Mouse (Mus musculus): ENCODE data around the gene Mapre3. TPM values are rescaled to one million over a fixed set of nuclear protein-coding genes. Genes with fewer than 3 reads are reported as not detected.

The Mapre3 gene
- polyA plus RNA-seq, 1 experiment from 2014 or later = 116 TPM

GRCm38 (mm10) chr5:30797482-30797881 is 17.0 kb upstream of the Mapre3 start:
- no peaks in the 10 kb centered on the region for H3K9me3 ChIP-seq
- no peaks in the 10 kb centered on the region for H3K27me3 ChIP-seq
- no peaks in the 10 kb centered on the region for H3K4me1 ChIP-seq (replicated peaks)
- ATAC-seq (ENCODE audit: low read depth) = no peak
- H3K27ac ChIP-seq (replicated peaks) = no peak overlapping the region
- peaks cover 77% of the 10 kb centered on the region for H3K36me3 ChIP-seq
- 81% methylated on average over 7 of the region's 7 CpGs for WGBS
- no peak overlapping the region for H3K4me2 ChIP-seq
- H3K4me3 ChIP-seq = no peak overlapping the region
- H3K9ac ChIP-seq = no peak overlapping the region

- Histone ChIP-seq H3K36me3 (peaks cover 72% of the 10 kb centered on the region), H3K27ac (replicated peaks) (no peak overlapping the region)
Observed at GRCm38 (mm10) chr5:30797982-30798381, 16.5 kb upstream of the Mapre3 start.

GRCm38 (mm10) chr5:30798965-30799364 is 15.5 kb upstream of the Mapre3 start:
- Histone ChIP-seq H3K27ac (replicated peaks) (no peak overlapping the region), H3K27me3 (no peaks in the 10 kb centered on the region), H3K9ac (no peak overlapping the region), H3K9me3 (no peaks in the 10 kb centered on the region), H3K4me2 (no peak overlapping the region), H3K36me3 (peaks cover 62% of the 10 kb centered on the region), H3K4me1 (replicated peaks) (no peaks in the 10 kb centered on the region), H3K4me3 (no peak overlapping the region)
- 84% methylated on average over 6 of the region's 6 CpGs for WGBS
- ATAC-seq (ENCODE audit: low read depth) = no peak

More at GRCm38 (mm10) chr5:30797982-30798381, 16.5 kb upstream of the Mapre3 start:
- Histone ChIP-seq H3K9me3 (no peaks in the 10 kb centered on the region), H3K9ac (no peak overlapping the region), H3K4me1 (replicated peaks) (no peaks in the 10 kb centered on the region), H3K4me3 (no peak overlapping the region), H3K27me3 (no peaks in the 10 kb centered on the region), H3K4me2 (no peak overlapping the region)
- WGBS = 88% methylated on average over 8 of the region's 8 CpGs
- no peak for ATAC-seq (ENCODE audit: low read depth)

- no peak overlapping the region for H3K9ac ChIP-seq
- H3K4me1 ChIP-seq (replicated peaks) = no peaks in the 10 kb centered on the region
- peaks cover 23% of the 10 kb centered on the region for H3K36me3 ChIP-seq
- H3K27ac ChIP-seq (replicated peaks) = no peak overlapping the region
- H3K4me2 ChIP-seq = no peak overlapping the region
- WGBS = 84% methylated on average over 12 of the region's 12 CpGs
- ATAC-seq (ENCODE audit: low read depth) = no peak
- H3K4me3 ChIP-seq = no peak overlapping the region
- no peaks in the 10 kb centered on the region for H3K27me3 ChIP-seq
- H3K9me3 ChIP-seq = no peaks in the 10 kb centered on the region
Observed at GRCm38 (mm10) chr5:30802724-30803467, 11.5 kb upstream of the Mapre3 start.

- Histone ChIP-seq H3K4me1 (replicated peaks) (no peaks in the 10 kb centered on the region), H3K36me3 (no peaks in the 10 kb centered on the region), H3K27ac (replicated peaks) (no peak overlapping the region), H3K9ac (no peak overlapping the region), H3K4me2 (no peak overlapping the region), H3K27me3 (no peaks in the 10 kb centered on the region), H3K9me3 (no peaks in the 10 kb centered on the region), H3K4me3 (no peak overlapping the region)
- WGBS = 18% methylated on average over 3 of the region's 3 CpGs
- ATAC-seq (ENCODE audit: low read depth) = peak; percentile 88
Observed at GRCm38 (mm10) chr5:30806106-30806505, 8.3 kb upstream of the Mapre3 start.

- H3K9me3 ChIP-seq = no peaks in the 10 kb centered on the region
- peak overlapping the region; percentile 94 for H3K27ac ChIP-seq (replicated peaks)
- no peaks in the 10 kb centered on the region for H3K27me3 ChIP-seq
- H3K9ac ChIP-seq = peak overlapping the region; percentile 95
- WGBS = 0% methylated on average over 7 of the region's 7 CpGs
- peak; percentile 11; the same call in 1 of the 2 replicates for ATAC-seq (ENCODE audit: low read depth)
- peak overlapping the region; percentile 79 for H3K4me3 ChIP-seq
- H3K4me2 ChIP-seq = peak overlapping the region; percentile 89
- H3K4me1 ChIP-seq (replicated peaks) = peaks cover 47% of the 10 kb centered on the region
- H3K36me3 ChIP-seq = 0 out of 2 replicates have a peak, but pooled peaks cover 4% of the 10 kb centered on the region
Observed at GRCm38 (mm10) chr5:30815120-30815465, 652 bp downstream of the Mapre3 start.

- ATAC-seq (ENCODE audit: low read depth) = no peak
- Histone ChIP-seq H3K4me1 (replicated peaks) (peaks cover 47% of the 10 kb centered on the region), H3K36me3 (0 out of 2 replicates have a peak, but pooled peaks cover 4% of the 10 kb centered on the region), H3K27ac (replicated peaks) (0 out of 2 replicates have a peak overlapping the region, but pooled peaks have one; percentile 1), H3K4me3 (peak overlapping the region; percentile 79), H3K27me3 (no peaks in the 10 kb centered on the region), H3K4me2 (peak overlapping the region; percentile 89), H3K9me3 (no peaks in the 10 kb centered on the region), H3K9ac (peak overlapping the region; percentile 95)
- WGBS = 72% methylated on average over 8 of the region's 8 CpGs
Observed at GRCm38 (mm10) chr5:30816261-30816791, 1.9 kb downstream of the Mapre3 start.

- Histone ChIP-seq H3K4me2 (no peak overlapping the region), H3K4me3 (no peak overlapping the region), H3K27ac (replicated peaks) (no peak overlapping the region), H3K27me3 (no peaks in the 10 kb centered on the region), H3K9ac (no peak overlapping the region), H3K9me3 (no peaks in the 10 kb centered on the region), H3K4me1 (replicated peaks) (peaks cover 44% of the 10 kb centered on the region), H3K36me3 (0 out of 2 replicates have a peak, but pooled peaks cover 4% of the 10 kb centered on the region)
- no peak for ATAC-seq (ENCODE audit: low read depth)
- 91% methylated on average over 8 of the region's 8 CpGs for WGBS
Observed at GRCm38 (mm10) chr5:30818758-30819309, 4.4 kb downstream of the Mapre3 start.

- Histone ChIP-seq H3K4me1 (replicated peaks) (peaks cover 25% of the 10 kb centered on the region), H3K27me3 (no peaks in the 10 kb centered on the region), H3K27ac (replicated peaks) (no peak overlapping the region), H3K9ac (no peak overlapping the region), H3K36me3 (0 out of 2 replicates have a peak, but pooled peaks cover 4% of the 10 kb centered on the region), H3K9me3 (no peaks in the 10 kb centered on the region), H3K4me3 (no peak overlapping the region), H3K4me2 (no peak overlapping the region)
- no peak for ATAC-seq (ENCODE audit: low read depth)
- WGBS = 86% methylated on average over 5 of the region's 5 CpGs
Observed at GRCm38 (mm10) chr5:30822689-30823088, 8.2 kb downstream of the Mapre3 start.

GRCm38 (mm10) chr5:30823091-30823490 is 8.7 kb downstream of the Mapre3 start:
- no peaks in the 10 kb centered on the region for H3K27me3 ChIP-seq
- H3K36me3 ChIP-seq = 0 out of 2 replicates have a peak, but pooled peaks cover 4% of the 10 kb centered on the region
- no peak overlapping the region for H3K9ac ChIP-seq
- no peak overlapping the region for H3K4me2 ChIP-seq
- no peaks in the 10 kb centered on the region for H3K9me3 ChIP-seq
- ATAC-seq (ENCODE audit: low read depth) = no peak
- H3K4me3 ChIP-seq = no peak overlapping the region
- 89% methylated on average over 3 of the region's 3 CpGs for WGBS
- H3K4me1 ChIP-seq (replicated peaks) = peaks cover 21% of the 10 kb centered on the region
- no peak overlapping the region for H3K27ac ChIP-seq (replicated peaks)

- Histone ChIP-seq H3K9ac (no peak overlapping the region), H3K4me3 (no peak overlapping the region), H3K9me3 (no peaks in the 10 kb centered on the region), H3K4me2 (no peak overlapping the region), H3K27me3 (no peaks in the 10 kb centered on the region), H3K4me1 (replicated peaks) (peaks cover 13% of the 10 kb centered on the region), H3K27ac (replicated peaks) (no peak overlapping the region), H3K36me3 (0 out of 2 replicates have a peak, but pooled peaks cover 4% of the 10 kb centered on the region)
- no peak for ATAC-seq (ENCODE audit: low read depth)
- 70% methylated on average over 11 of the region's 11 CpGs for WGBS
Observed at GRCm38 (mm10) chr5:30824124-30824988, 9.9 kb downstream of the Mapre3 start.

- Histone ChIP-seq H3K4me2 (no peak overlapping the region), H3K27me3 (no peaks in the 10 kb centered on the region), H3K4me1 (replicated peaks) (peaks cover 11% of the 10 kb centered on the region), H3K9ac (no peak overlapping the region), H3K36me3 (no peaks in the 10 kb centered on the region), H3K9me3 (no peaks in the 10 kb centered on the region), H3K4me3 (no peak overlapping the region), H3K27ac (replicated peaks) (no peak overlapping the region)
- WGBS = 75% methylated on average over 10 of the region's 10 CpGs
- ATAC-seq (ENCODE audit: low read depth) = no peak
Observed at GRCm38 (mm10) chr5:30825166-30825565, 10.7 kb downstream of the Mapre3 start.

All from neural tube, embryonic 13.5 days (tissue).